Mouse (Mus musculus) limb, embryonic 14.5 days (tissue): ENCODE data around the gene Mfsd4b5. TPM values are rescaled to one million over a fixed set of nuclear protein-coding genes. Genes with fewer than 3 reads are reported as not detected.
"Not testable (repeated sequence)": the region's sequence is repeated elsewhere in the genome, so short reads cannot be mapped to it uniquely, and the experiment has no call there.

Experiments
- ATAC-seq: fragments of 200-750 bp; cut with Nextera tagmentation; 2 replicates; pipeline ENCODE4 v1.8.0; 2017; ENCODE audit warnings: low read depth, moderate number of reproducible peaks, moderate TSS enrichment; ENCODE audit not compliant: low FRiP score
- DNase-seq: peaks from one replicate; pipeline ENCODE4 v3.0.0-alpha.2; 2015; ENCODE audit warnings: low spot score
- H3K27ac ChIP-seq: fragments of 300-500 bp; sonication (generic); replicated peaks from 2 replicates; pipeline ENCODE4 v1.5.1; 2014; ENCODE audit warnings: low read depth, mild to moderate bottlenecking, low read length, moderate library complexity, mixed read lengths
- H3K27me3 ChIP-seq: fragments of 300-500 bp; sonication (generic); 2 replicates; pipeline ENCODE4 v1.6.1; 2014; ENCODE audit warnings: low read length, mixed read lengths; ENCODE audit not compliant: control insufficient read depth, insufficient read depth
- H3K36me3 ChIP-seq: fragments of 300-500 bp; sonication (generic); 2 replicates; pipeline ENCODE4 v1.6.1; 2014; ENCODE audit warnings: mild to moderate bottlenecking, low read length, moderate library complexity, mixed read lengths; ENCODE audit not compliant: control insufficient read depth, insufficient read depth
- H3K4me1 ChIP-seq: fragments of 300-500 bp; sonication (generic); 2 replicates; pipeline ENCODE4 v1.6.1; 2014; ENCODE audit warnings: antibody characterized with exemption, low read length, mixed read lengths; ENCODE audit not compliant: control insufficient read depth, insufficient read depth
- H3K4me2 ChIP-seq: fragments of 300-500 bp; sonication (generic); replicated peaks from 2 replicates; pipeline ENCODE4 v1.6.1; 2014; ENCODE audit warnings: low read depth, mild to moderate bottlenecking, low read length, moderate library complexity; ENCODE audit not compliant: severe bottlenecking
- H3K4me3 ChIP-seq: fragments of 300-500 bp; sonication (generic); replicated peaks from 2 replicates; pipeline ENCODE4 v1.5.1; 2014; ENCODE audit warnings: low read length
- H3K9ac ChIP-seq: fragments of 300-500 bp; sonication (generic); 2 replicates; pipeline ENCODE4 v1.6.1; 2014; ENCODE audit warnings: mild to moderate bottlenecking, low read depth, low read length, moderate library complexity; ENCODE audit not compliant: severe bottlenecking
- H3K9me3 ChIP-seq: fragments of 300-500 bp; sonication (generic); 2 replicates; pipeline ENCODE4 v1.6.1; 2016; ENCODE audit warnings: low read length; ENCODE audit not compliant: control insufficient read depth
- POLR2A ChIP-seq: fragments of 200-500 bp; IDR thresholded peaks from 2 replicates; pipeline ENCODE4 v1.8.0; 2012; ENCODE audit warnings: inconsistent platforms, mild to moderate bottlenecking, moderate library complexity, borderline replicate concordance; ENCODE audit not compliant: insufficient read depth, insufficient read length; ENCODE audit errors: extremely low read depth
- WGBS: fragments of 180-500 bp; shearing (Covaris S2); extraction: QIAGEN DNeasy Blood & Tissue Kit; methylation state at CpG from one replicate; pipeline ENCODE4 v1.1.7; 2014; 5-methylcytosine and 5-hydroxymethylcytosine counted together
- polyA plus RNA-seq, 2 experiments: library from polyadenylated mRNA; depleted of rRNA in 1 of 2; stranded (reverse) in 1 of 2; unstranded in 1 of 2; fragments of >200 nt; fragmentation: Nextera tagmentation in 1 of 2; extraction: Ambion mirVana in 1 of 2; gene quantifications; 2 replicates each; pipeline versions ENCODE4 v1.2.1 to v1.2.3; 2012 to 2014

The Mfsd4b5 gene
- polyA plus RNA-seq, 2 experiments: 0.09 to 0.11 TPM

- no peaks in the 10 kb centered on the region for H3K36me3 ChIP-seq
- peaks cover 7% of the 10 kb centered on the region; the same call in 1 of the 2 replicates for H3K4me1 ChIP-seq
- no peak overlapping the region for H3K27ac ChIP-seq
- ATAC-seq (no peak), DNase-seq (no peak)
- WGBS: 59% methylated on average over 2 of the region's 2 CpGs
- H3K27me3 ChIP-seq: no peaks in the 10 kb centered on the region
- H3K9ac ChIP-seq: no peak overlapping the region
- no peak overlapping the region for H3K4me2 ChIP-seq
- no peak for TF ChIP-seq POLR2A
- H3K9me3 ChIP-seq: no peaks in the 10 kb centered on the region
- no peak overlapping the region for H3K4me3 ChIP-seq
Measured at GRCm38 (mm10) chr10:39956340-39956878, 30.0 kb downstream of the Mfsd4b5 start.

- Histone ChIP-seq H3K9me3 (no peaks in the 10 kb centered on the region), H3K4me2 (no peak overlapping the region), H3K36me3 (no peaks in the 10 kb centered on the region), H3K27me3 (no peaks in the 10 kb centered on the region), H3K27ac (no peak overlapping the region), H3K9ac (no peak overlapping the region), H3K4me1 (peaks cover 7% of the 10 kb centered on the region; the same call in 1 of the 2 replicates), H3K4me3 (no peak overlapping the region)
- DNase-seq: peak; percentile 65
- ATAC-seq: no peak
- TF ChIP-seq POLR2A: no peak
- 73% methylated on average over 2 of the region's 2 CpGs for WGBS
Measured at GRCm38 (mm10) chr10:39955163-39955562, 31.3 kb downstream of the Mfsd4b5 start.

GRCm38 (mm10) chr10:39949377-39949954 is 37.0 kb downstream of the Mfsd4b5 start:
- no peak for ATAC-seq

GRCm38 (mm10) chr10:39947195-39947594 is 39.3 kb downstream of the Mfsd4b5 start:
- not testable (repeated sequence) for H3K27ac ChIP-seq, ATAC-seq

More at GRCm38 (mm10) chr10:39949377-39949954, 37.0 kb downstream of the Mfsd4b5 start:
- Histone ChIP-seq H3K4me3 (no peak overlapping the region), H3K4me2 (no peak overlapping the region), H3K27ac (no peak overlapping the region), H3K36me3 (no peaks in the 10 kb centered on the region), H3K4me1 (no peaks in the 10 kb centered on the region), H3K27me3 (no peaks in the 10 kb centered on the region), H3K9me3 (no peaks in the 10 kb centered on the region), H3K9ac (no peak overlapping the region)
- WGBS: 92% methylated on average over 2 of the region's 2 CpGs
- TF ChIP-seq POLR2A: no peak
- no peak for DNase-seq

GRCm38 (mm10) chr10:39936553-39936952 is 49.9 kb downstream of the Mfsd4b5 start:
- no peaks in the 10 kb centered on the region for H3K4me1 ChIP-seq
- no peak overlapping the region for H3K4me2 ChIP-seq
- WGBS: 69% methylated on average over 7 of the region's 7 CpGs
- H3K9me3 ChIP-seq: no peaks in the 10 kb centered on the region
- ATAC-seq: no peak
- DNase-seq: no peak
- no peaks in the 10 kb centered on the region for H3K27me3 ChIP-seq
- no peak overlapping the region for H3K4me3 ChIP-seq
- H3K36me3 ChIP-seq: no peaks in the 10 kb centered on the region
- no peak for TF ChIP-seq POLR2A
- no peak overlapping the region for H3K9ac ChIP-seq
- no peak overlapping the region for H3K27ac ChIP-seq

More at GRCm38 (mm10) chr10:39947195-39947594, 39.3 kb downstream of the Mfsd4b5 start:
- H3K4me3 ChIP-seq, H3K4me1 ChIP-seq, H3K9me3 ChIP-seq, H3K9ac ChIP-seq, H3K4me2 ChIP-seq, DNase-seq, H3K27me3 ChIP-seq, H3K36me3 ChIP-seq: not testable (repeated sequence)
- 75% methylated on average over 3 of the region's 3 CpGs for WGBS
